Mouse (Mus musculus) heart, embryonic 12.5 days (tissue): Measurements from ENCODE around the gene Aldh3b2. TPM values are rescaled to one million over a fixed set of nuclear protein-coding genes. Genes with fewer than 3 reads are reported as not detected.
"Not testable (repeated sequence)": the region's sequence is repeated elsewhere in the genome, so short reads cannot be mapped to it uniquely, and the experiment has no call there.

ENCODE experiments used
- ATAC-seq: fragments of 200-750 bp; cut with Nextera tagmentation; 2 replicates; pipeline ENCODE4 v1.8.0; 2017; ENCODE audit warnings: moderate TSS enrichment, moderate library complexity; ENCODE audit not compliant: insufficient number of reproducible peaks, low FRiP score
- H3K27ac ChIP-seq: fragments of 300-500 bp; sonication (generic); 2 replicates; pipeline ENCODE4 v1.5.1; 2016; ENCODE audit warnings: mild to moderate bottlenecking, moderate library complexity; ENCODE audit not compliant: poor library complexity, severe bottlenecking
- H3K27me3 ChIP-seq: fragments of 300-500 bp; sonication (generic); replicated peaks from 2 replicates; pipeline ENCODE4 v1.6.1; 2016; ENCODE audit warnings: mild to moderate bottlenecking, moderate library complexity
- H3K36me3 ChIP-seq: fragments of 300-500 bp; sonication (generic); 2 replicates; pipeline ENCODE4 v1.6.1; 2016; ENCODE audit warnings: mild to moderate bottlenecking, moderate library complexity
- H3K4me1 ChIP-seq: fragments of 300-500 bp; sonication (generic); replicated peaks from 2 replicates; pipeline ENCODE4 v1.6.1; 2016; ENCODE audit warnings: mild to moderate bottlenecking
- H3K4me2 ChIP-seq: fragments of 300-500 bp; sonication (generic); 2 replicates; pipeline ENCODE4 v1.6.1; 2016; ENCODE audit warnings: mild to moderate bottlenecking, moderate library complexity
- H3K4me3 ChIP-seq: fragments of 300-500 bp; sonication (generic); 2 replicates; pipeline ENCODE4 v1.5.1; 2016; ENCODE audit warnings: mild to moderate bottlenecking
- H3K9ac ChIP-seq: fragments of 300-500 bp; sonication (generic); 2 replicates; pipeline ENCODE4 v1.6.1; 2016; ENCODE audit warnings: mild to moderate bottlenecking, moderate library complexity
- H3K9me3 ChIP-seq: fragments of 300-500 bp; sonication (generic); replicated peaks from 2 replicates; pipeline ENCODE4 v1.6.1; 2016; ENCODE audit warnings: mild to moderate bottlenecking, moderate library complexity
- WGBS: fragments of 180-500 bp; shearing (Covaris S2); methylation state at CpG from one replicate; pipeline ENCODE4 v1.1.7; 2016; 5-methylcytosine and 5-hydroxymethylcytosine counted together
- polyA plus RNA-seq: library from polyadenylated mRNA; unstranded; fragments of >200 nt; fragmentation: Nextera tagmentation; extraction: Ambion mirVana; gene quantifications from 2 replicates; pipeline ENCODE4 v1.2.1, GENCODE M21; 2016

The Aldh3b2 gene
- polyA plus RNA-seq, 1 experiment from 2014 or later = 0.86 TPM

- WGBS = 57% methylated on average over 14 of the region's 14 CpGs
- Histone ChIP-seq H3K4me3 (no peak overlapping the region), H3K9me3 (no peaks in the 10 kb centered on the region), H3K36me3 (no peaks in the 10 kb centered on the region), H3K4me1 (peaks cover 10% of the 10 kb centered on the region), H3K27me3 (peaks cover 20% of the 10 kb centered on the region), H3K27ac (no peak overlapping the region), H3K9ac (no peak overlapping the region), H3K4me2 (no peak overlapping the region)
- no peak for ATAC-seq
Measured at GRCm38 (mm10) chr19:3948546-3948945, 23.6 kb upstream of the Aldh3b2 start.

- ATAC-seq = no peak
- peaks cover 11% of the 10 kb centered on the region; the same call in 1 of the 2 replicates for H3K27me3 ChIP-seq
- H3K36me3 ChIP-seq = no peaks in the 10 kb centered on the region
- no peak overlapping the region for H3K27ac ChIP-seq
- no peak overlapping the region for H3K9ac ChIP-seq
- H3K4me2 ChIP-seq = no peak overlapping the region
- H3K4me1 ChIP-seq = peaks cover 10% of the 10 kb centered on the region
- H3K9me3 ChIP-seq = no peaks in the 10 kb centered on the region
- no peak overlapping the region for H3K4me3 ChIP-seq
- WGBS = 72% methylated on average over 3 of the region's 3 CpGs
Measured at GRCm38 (mm10) chr19:3950331-3950730, 21.8 kb upstream of the Aldh3b2 start.

GRCm38 (mm10) chr19:3951461-3951860 lies 20.7 kb upstream of the Aldh3b2 start:
- H3K4me1 ChIP-seq = peaks cover 9% of the 10 kb centered on the region
- H3K27ac ChIP-seq = no peak overlapping the region
- peaks cover 17% of the 10 kb centered on the region; the same call in 1 of the 2 replicates for H3K27me3 ChIP-seq
- H3K9me3 ChIP-seq = no peaks in the 10 kb centered on the region
- H3K36me3 ChIP-seq = no peaks in the 10 kb centered on the region
- no peak overlapping the region for H3K4me3 ChIP-seq
- H3K9ac ChIP-seq = no peak overlapping the region
- no peak overlapping the region for H3K4me2 ChIP-seq
- no peak for ATAC-seq

GRCm38 (mm10) chr19:3952099-3952498 lies 20.0 kb upstream of the Aldh3b2 start:
- ATAC-seq = no peak
- Histone ChIP-seq H3K9me3 (no peaks in the 10 kb centered on the region), H3K9ac (no peak overlapping the region), H3K27ac (no peak overlapping the region), H3K4me3 (no peak overlapping the region), H3K36me3 (no peaks in the 10 kb centered on the region), H3K27me3 (peaks cover 20% of the 10 kb centered on the region; the same call in 1 of the 2 replicates), H3K4me1 (peaks cover 8% of the 10 kb centered on the region), H3K4me2 (no peak overlapping the region)
- 36% methylated on average over 1 of the region's 1 CpGs for WGBS

- no peak for ATAC-seq
- H3K27ac ChIP-seq = no peak overlapping the region
- 73% methylated on average over 3 of the region's 3 CpGs for WGBS
Measured at GRCm38 (mm10) chr19:3955033-3955432, 17.1 kb upstream of the Aldh3b2 start.

GRCm38 (mm10) chr19:3955804-3956203 lies 16.3 kb upstream of the Aldh3b2 start:
- peaks cover 8% of the 10 kb centered on the region for H3K4me1 ChIP-seq
- H3K4me2 ChIP-seq = no peak overlapping the region
- H3K36me3 ChIP-seq = no peaks in the 10 kb centered on the region
- WGBS = 18% methylated on average over 4 of the region's 4 CpGs
- no peak overlapping the region for H3K4me3 ChIP-seq
- 0 out of 2 replicates have a peak, but pooled peaks cover 9% of the 10 kb centered on the region for H3K27me3 ChIP-seq
- no peak overlapping the region for H3K27ac ChIP-seq
- no peak overlapping the region for H3K9ac ChIP-seq
- no peaks in the 10 kb centered on the region; the same call in 1 of the 2 replicates for H3K9me3 ChIP-seq
- ATAC-seq = peak; percentile 36; the same call in 1 of the 2 replicates

More at GRCm38 (mm10) chr19:3955033-3955432, 17.1 kb upstream of the Aldh3b2 start:
- Histone ChIP-seq H3K4me3 (no peak overlapping the region), H3K4me2 (no peak overlapping the region), H3K4me1 (peaks cover 8% of the 10 kb centered on the region), H3K36me3 (no peaks in the 10 kb centered on the region), H3K9ac (no peak overlapping the region), H3K27me3 (0 out of 2 replicates have a peak, but pooled peaks cover 9% of the 10 kb centered on the region), H3K9me3 (no peaks in the 10 kb centered on the region)

- H3K4me1 ChIP-seq, H3K9ac ChIP-seq, H3K27me3 ChIP-seq, H3K9me3 ChIP-seq, H3K27ac ChIP-seq, H3K4me3 ChIP-seq, H3K36me3 ChIP-seq, ATAC-seq, H3K4me2 ChIP-seq: not testable (repeated sequence)
- 73% methylated on average over 5 of the region's 5 CpGs for WGBS
Measured at GRCm38 (mm10) chr19:3957296-3958036, 14.7 kb upstream of the Aldh3b2 start.

- Histone ChIP-seq H3K4me2 (no peak within 1 kb of the TSS), H3K36me3 (no peaks in the 10 kb centered on the region), H3K4me1 (peaks cover 8% of the 10 kb centered on the region), H3K27me3 (0 out of 2 replicates have a peak, but pooled peaks cover 9% of the 10 kb centered on the region), H3K9me3 (no peaks in the 10 kb centered on the region; the same call in 1 of the 2 replicates), H3K9ac (no peak within 1 kb of the TSS), H3K27ac (no peak within 1 kb of the TSS), H3K4me3 (no peak within 1 kb of the TSS)
- 80% methylated on average over 4 of the region's 4 CpGs for WGBS
- ATAC-seq = no peak
Measured at GRCm38 (mm10) chr19:3958470-3958869, 13.7 kb upstream of the Aldh3b2 start, which contains the start of gene Aldh3b3. TSS of gene Aldh3b3 (plus strand) at chr19:3958645.

- no peak for ATAC-seq
- H3K27ac ChIP-seq = no peak overlapping the region
- H3K4me3 ChIP-seq = no peak overlapping the region
- 0 out of 2 replicates have a peak, but pooled peaks cover 9% of the 10 kb centered on the region for H3K27me3 ChIP-seq
- no peak overlapping the region for H3K4me2 ChIP-seq
- no peak overlapping the region for H3K9ac ChIP-seq
- no peaks in the 10 kb centered on the region; the same call in 1 of the 2 replicates for H3K9me3 ChIP-seq
- no peaks in the 10 kb centered on the region for H3K36me3 ChIP-seq
- H3K4me1 ChIP-seq = peaks cover 8% of the 10 kb centered on the region
Measured at GRCm38 (mm10) chr19:3959030-3959429, 13.1 kb upstream of the Aldh3b2 start.

- Histone ChIP-seq H3K9ac (no peak overlapping the region), H3K4me2 (no peak overlapping the region), H3K9me3 (no peaks in the 10 kb centered on the region; the same call in 1 of the 2 replicates), H3K27ac (no peak overlapping the region), H3K4me1 (peaks cover 8% of the 10 kb centered on the region), H3K4me3 (no peak overlapping the region), H3K36me3 (no peaks in the 10 kb centered on the region), H3K27me3 (0 out of 2 replicates have a peak, but pooled peaks cover 9% of the 10 kb centered on the region)
- ATAC-seq = no peak
- WGBS = 85% methylated on average over 5 of the region's 5 CpGs
Measured at GRCm38 (mm10) chr19:3960211-3960610, 11.9 kb upstream of the Aldh3b2 start.

- ATAC-seq, H3K9ac ChIP-seq: not testable (repeated sequence)
- 76% methylated on average over 6 of the region's 6 CpGs for WGBS
Measured at GRCm38 (mm10) chr19:3961805-3962204, 10.3 kb upstream of the Aldh3b2 start.

More at GRCm38 (mm10) chr19:3961805-3962204, 10.3 kb upstream of the Aldh3b2 start:
- not testable (repeated sequence) for H3K27me3 ChIP-seq, H3K4me2 ChIP-seq, H3K9me3 ChIP-seq, H3K36me3 ChIP-seq, H3K27ac ChIP-seq, H3K4me3 ChIP-seq, H3K4me1 ChIP-seq
